Mouse (Mus musculus) left cerebral cortex, postnatal 4 days (tissue): ENCODE data around the gene Fgf4. TPM values are rescaled to one million over a fixed set of nuclear protein-coding genes. Genes with fewer than 3 reads are reported as not detected.

ENCODE experiments used
- DNase-seq: peaks from one replicate; pipeline ENCODE4 v3.0.0-alpha.2; 2022
- intact Hi-C: fragments of 180-260 bp; cut with DNase I; formaldehyde crosslinking; loops from one replicate; pipeline ENCODE4 v1.15.1; 2025
- total RNA-seq, 2 experiments: library from RNA; stranded (reverse); gene quantifications; 2 replicates each; pipeline ENCODE4 v1.2.3; 2021

The Fgf4 gene
- not detected for total RNA-seq

DNA sequence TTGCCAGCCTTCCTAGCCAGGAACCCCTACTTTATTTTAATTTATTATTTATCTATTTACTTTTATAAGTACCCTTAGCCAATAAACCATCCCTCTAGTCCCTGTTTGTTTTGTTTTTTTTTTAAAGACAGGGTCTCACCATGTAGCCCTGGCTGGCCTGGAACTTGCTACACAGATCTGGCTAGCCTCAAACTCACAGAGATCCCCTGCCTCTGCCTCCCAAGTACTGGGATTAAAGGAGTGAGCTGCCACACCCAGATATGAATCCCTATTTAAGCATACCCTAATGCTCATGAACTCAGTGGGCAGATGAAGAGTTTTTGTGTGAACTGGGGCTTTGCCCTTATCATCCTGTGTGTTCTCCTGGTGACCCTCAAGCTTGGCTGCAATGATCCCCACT, at the start of gene Fgf4:
Gene Fgf4 (plus strand): TSS at position 301 of the 400 bp plus-strand sequence.
- intact Hi-C loops, result no loop called here
- DNase-seq, result no peak

DNA sequence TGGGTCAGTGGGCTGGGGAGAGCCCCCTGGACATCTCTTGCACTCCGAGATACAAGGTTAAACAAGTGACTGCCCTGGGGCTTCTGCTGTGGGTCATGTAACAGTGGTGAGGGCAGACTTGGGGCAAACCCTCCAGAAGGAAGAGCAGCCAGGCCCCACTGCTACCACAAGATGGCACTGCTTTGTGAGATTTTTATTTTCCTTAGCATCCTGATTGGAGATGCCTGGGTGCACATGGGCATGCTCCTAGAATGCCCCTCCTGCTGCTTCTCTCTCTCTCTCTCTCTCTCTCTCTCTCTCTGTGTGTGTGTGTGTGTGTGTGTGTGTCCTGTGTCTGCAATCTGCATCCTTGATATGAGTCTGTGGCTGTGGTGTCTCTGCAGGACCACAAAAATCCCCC, 48.7 kb upstream of the Fgf4 start:
- DNase-seq, result peak; percentile 51
- intact Hi-C loops, result loop anchor here (2.0 kb wide), 1 partner anchor 96 kb away; no protein-coding TSS in a partner anchor

DNA sequence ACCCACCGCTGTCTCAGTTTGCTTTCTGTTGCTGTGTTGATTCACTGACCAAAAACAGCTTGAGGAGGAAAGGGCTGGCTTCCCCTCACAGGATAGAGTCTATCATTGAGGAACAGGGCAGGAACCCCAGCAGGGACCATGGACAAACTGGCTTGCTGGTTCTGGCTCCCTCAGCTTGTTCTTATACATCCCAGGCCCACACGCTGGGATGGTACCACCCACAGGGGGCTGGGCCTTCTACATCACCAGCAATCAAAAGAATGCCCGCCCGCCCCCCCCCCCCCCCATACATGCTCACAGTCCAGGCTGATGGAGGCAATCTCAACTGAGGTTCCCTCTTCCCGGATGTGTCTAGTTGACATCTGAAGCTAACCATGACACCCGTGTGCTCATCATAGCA, 40.1 kb upstream of the Fgf4 start:
- intact Hi-C loops, result no loop called here
- no peak for DNase-seq

DNA sequence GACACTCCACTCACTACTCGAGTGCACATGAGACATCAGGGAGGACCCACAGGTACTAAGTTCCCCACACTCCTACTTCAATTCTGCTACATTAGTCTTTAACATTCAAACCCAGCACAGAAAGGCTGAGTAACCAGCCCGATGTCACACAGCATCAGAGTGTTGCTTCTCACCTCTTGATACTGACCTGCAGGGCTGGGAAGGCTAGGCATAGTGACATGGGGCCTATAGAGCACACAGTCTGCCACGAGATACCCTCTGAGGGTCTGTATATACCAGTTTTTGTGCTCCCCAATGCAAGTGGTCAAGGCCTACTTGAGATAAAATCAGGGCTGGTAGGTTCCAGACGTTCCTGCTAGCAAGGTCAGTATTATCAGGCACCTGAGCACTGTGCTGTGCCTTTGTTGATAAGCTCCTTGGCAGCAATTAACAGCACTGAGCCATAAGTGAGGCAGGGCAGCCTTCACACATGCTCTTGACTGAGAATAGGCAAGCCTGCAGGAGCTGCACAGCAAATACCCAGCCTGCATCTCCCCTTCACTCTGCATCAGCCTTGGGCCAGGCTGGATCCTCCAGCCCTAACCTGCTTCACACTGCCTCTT, 39.1 kb upstream of the Fgf4 start:
- intact Hi-C loops, result no loop called here
- DNase-seq, result no peak

DNA sequence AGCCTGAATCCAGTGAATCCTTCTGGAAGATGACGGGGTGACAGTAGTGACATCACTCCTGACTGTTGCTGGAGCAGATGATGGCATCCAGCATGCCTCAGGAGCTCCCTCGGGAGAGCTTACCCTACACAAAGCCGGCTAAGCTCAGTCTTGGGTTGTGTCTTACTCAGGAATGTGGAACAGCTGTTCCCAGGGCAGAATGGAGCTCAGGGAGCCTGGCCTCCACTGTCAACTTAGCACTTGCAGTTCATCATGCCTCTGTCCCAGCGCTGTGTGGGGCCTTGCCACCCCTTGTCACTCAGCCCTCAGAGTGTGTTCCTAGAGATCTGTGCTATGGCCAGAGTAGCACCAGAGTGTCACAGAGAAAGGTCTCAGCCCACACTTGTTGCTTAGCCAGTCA, 35.6 kb upstream of the Fgf4 start:
- intact Hi-C loops, result no loop called here
- no peak for DNase-seq

DNA sequence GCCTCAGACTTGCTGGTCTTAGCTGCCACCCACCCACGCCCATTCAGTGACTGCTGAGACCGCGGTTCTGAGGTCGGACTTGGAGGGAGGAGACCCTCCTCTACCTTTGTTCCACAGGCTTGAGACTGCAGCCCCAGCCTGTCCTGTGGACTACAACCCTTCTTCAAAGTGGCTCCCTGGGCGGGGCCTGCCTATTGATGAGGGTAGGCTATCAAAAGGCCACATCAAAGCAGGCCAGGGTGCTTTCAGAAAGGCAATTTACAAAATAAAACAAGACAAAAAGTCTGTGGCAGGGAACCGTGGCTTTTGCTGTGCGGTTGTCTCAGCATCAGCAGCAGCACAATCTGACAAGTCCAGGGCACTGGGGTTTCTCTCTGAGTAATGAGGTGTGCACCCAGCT, 25.3 kb upstream of the Fgf4 start:
- DNase-seq, result no peak
- intact Hi-C loops, result no loop called here

DNA sequence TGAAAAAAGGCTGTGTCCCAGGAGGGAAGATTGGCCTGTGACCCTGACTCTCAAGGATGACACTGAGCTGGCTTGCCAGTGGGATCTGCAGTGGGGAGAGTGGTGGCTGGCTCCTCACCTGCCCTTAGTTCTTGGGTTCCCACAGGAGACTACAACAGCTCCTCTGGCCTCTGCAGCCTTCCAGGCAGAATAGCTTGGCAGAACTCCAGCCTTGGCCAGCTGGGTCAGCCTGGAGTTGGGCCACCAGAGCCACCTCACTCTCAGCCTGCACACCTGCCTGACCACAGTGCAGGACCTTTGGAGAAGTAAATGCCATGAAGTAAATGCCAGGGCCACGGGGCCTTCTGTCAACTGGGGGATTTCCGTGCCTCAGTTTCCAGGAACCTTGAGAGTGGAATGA, 23.2 kb upstream of the Fgf4 start:
- intact Hi-C loops, result no loop called here
- peak; percentile 26 for DNase-seq

DNA sequence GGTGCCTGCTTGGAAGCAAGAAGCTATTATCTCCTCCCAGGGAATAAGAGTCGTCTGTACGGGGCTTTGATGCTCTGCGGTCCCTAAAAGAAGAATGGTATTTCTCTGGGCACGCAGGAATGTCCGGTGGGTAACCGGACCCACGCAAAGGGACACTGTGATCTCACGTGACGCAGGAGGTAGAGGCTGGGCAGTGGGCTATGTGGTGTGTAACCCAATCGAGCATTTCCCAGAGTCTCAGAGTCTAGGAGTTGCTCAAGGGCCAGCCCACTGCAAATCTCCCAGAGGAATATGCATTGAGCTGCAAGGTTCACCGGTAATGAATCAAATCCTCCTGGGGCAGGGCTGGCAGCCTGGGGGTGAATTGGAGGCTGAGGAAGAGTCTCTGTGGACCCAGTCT, 18.8 kb upstream of the Fgf4 start:
- intact Hi-C loops, result no loop called here
- no peak for DNase-seq

DNA sequence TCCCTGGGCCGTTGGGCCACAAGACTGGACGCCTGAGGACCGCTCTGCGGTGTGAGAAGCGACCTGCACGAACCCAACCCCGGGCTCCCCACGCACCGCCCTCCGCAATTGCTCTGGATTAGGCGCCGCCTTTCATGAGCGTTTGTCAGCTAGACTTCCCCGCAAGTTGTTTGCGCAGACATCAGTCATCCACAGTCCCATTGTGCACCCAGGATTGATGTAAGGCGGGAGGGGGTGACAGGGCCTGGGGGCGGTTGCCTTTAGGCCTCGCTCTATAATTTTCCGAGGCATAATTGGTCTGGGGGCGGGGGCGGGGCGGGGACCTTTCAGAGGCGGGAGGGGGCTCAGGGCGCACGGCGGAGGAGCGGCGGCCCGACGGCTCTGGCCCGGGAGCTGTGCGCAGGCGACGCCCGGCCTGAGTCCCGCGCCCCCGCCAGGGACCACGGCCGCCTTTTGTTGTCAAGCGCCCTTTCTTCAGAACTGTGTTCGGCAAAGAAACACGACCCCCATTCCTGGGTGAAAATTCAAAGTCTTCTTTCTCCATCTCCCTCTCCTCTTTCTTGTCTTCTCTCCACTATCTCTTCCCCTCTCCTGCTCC, 9.2 kb upstream of the Fgf4 start, which contains the start of gene Fgf3:
Gene Fgf3 (plus strand): TSS at position 193 of the 598 bp plus-strand sequence.
- intact Hi-C loops, result no loop called here

DNA sequence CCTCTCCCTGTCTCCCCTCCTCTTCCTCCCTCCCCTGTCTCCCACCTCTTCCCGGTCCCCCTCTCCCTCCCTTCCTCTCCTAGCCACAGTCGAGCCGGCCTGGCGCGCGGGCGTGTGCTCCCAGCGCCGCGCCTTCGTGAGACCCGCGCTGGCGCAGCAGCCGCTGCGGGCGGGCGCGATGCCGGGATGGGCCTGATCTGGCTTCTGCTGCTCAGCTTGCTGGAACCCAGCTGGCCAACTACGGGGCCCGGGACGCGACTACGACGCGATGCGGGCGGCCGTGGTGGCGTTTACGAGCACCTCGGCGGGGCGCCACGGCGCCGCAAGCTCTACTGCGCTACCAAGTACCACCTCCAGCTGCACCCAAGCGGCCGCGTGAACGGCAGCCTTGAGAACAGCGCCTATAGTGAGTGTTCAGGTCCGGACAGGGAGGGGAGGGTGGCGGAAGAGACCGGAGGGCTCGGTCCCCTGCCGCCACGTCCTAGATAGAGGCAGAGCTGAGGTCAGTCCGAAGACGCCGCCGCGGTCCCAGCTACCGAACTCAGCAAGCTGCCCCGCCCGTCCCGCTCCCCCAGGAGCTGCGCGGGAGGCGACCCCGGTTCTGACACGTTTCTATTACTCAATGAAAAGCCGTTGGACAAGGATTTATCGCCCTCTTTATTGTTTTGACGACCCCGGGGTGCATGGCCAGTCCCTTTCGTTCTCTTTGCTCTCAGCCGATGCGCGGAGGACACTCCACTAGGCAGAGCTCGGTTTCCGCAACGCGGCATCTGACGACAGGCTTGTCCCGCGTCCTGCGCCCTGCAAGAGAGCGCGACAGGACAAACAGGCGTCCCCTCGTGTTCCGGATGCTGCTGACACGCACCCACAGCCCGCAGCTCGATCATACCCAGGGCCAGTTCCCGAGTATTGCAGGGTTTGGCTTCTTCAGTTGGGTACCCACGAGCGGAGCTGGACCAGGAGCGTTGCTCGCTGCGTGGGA, 8.4 kb upstream of the Fgf4 start:
- intact Hi-C loops, result no loop called here
- DNase-seq, result no peak

More for the DNA sequence above, 9.2 kb upstream of the Fgf4 start, which contains the start of gene Fgf3:
- no peak for DNase-seq

DNA sequence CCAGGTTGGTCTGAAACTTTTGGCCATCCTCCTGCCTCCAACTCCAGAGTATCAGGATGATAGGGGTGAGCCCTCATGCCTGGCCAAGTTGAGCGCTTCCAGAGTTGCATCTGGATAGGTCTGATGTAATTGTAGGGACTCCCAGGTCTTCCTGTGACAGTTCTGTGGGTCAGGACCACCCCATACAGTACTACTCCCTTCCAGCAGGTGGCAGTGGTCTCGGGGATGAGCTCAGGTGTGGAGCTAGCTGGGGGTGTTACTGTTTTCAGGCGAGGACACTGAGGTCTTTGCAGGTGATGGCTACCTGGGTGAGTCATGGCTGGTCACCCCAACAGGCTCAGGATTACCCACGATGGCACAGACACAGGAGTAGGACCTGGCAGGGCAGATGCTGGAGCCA, 1.0 kb upstream of the Fgf4 start:
- intact Hi-C loops, result no loop called here

DNA sequence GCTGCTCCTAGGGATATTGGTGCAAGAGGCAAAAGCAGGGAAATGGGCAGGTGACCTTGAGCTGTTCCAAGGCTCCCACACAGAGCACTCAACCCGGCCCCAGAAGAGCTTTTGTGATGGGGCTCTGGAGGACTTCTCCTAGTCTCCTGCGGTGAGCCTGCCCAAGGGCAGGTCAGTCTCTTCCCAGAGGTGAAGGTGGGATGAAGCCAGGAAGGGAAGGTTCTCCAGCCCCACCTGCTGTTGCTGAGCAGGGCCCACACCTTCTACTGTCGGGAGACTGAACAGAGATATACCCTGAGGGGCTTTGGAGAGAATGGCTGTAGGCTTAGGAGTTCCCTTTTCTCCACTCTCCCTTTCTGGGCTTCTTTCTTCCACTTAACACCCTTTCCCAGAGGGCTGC, 4.2 kb downstream of the Fgf4 start:
- no peak for DNase-seq
- intact Hi-C loops, result no loop called here

More for the DNA sequence above, 1.0 kb upstream of the Fgf4 start:
- peak; percentile 41 for DNase-seq

DNA sequence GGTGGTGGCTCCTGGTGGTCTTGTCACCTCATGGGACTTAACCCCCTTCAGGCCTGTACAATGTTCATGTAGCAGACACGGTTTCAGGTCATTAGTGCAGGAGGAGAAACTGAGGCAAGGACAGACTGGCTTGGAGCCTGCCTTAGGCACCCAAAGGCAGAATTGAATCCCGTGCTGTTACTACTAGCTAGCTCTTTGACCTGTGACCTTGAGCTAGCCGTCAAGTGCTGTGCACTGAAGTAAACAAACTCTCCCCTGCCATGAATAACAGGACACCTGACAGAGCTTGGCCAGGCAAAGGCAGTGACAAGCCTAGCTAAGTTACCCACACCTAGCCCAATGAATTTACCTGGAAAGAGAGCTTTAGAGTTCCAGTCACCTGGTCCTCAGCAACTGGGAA, 7.8 kb downstream of the Fgf4 start:
- intact Hi-C loops, result no loop called here
- no peak for DNase-seq

DNA sequence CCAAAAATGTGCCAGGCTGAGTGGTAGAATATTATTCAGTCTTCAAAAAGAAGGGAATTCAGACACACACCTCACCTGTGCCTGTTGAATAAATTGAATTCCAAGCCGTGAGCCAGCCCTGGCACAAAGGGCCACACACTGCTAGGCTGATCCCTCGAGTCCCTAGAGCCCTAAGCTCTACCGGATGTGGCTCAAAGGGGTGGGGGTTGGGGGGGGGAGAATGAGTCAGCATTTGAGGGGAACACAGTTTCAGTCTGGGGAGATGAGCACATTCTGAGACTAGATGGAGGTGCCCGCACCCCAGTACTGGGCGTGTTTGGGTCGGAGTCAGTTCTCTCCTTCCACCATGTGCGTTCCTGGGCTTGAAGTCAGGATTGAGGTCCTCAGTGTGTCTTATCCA, 10.0 kb downstream of the Fgf4 start:
- no peak for DNase-seq
- intact Hi-C loops, result no loop called here

DNA sequence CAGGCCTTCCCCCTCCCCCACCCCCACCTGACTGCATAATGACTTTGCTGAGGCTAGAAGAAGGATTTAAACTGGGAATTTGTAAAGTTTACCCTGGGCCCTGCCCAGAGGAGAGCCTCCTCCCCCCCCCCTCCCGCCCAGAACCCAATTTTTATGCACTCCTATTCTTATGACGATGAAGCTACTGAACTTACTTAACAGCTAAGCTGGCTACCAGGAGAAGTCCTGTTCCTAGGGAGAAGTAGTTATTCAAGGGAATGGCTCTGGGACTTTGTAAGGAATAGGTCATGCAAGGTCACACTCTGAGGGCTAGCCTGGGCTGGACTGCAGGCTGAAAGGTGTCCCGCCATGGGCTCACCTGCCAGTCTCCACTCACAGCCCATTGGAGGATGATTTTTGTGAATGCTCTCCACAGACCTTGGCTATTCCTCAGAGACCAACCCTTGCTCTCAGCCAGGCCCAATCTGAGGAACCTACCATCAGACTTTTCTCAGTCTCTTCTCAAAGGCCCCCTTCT, 10.7 kb downstream of the Fgf4 start:
- intact Hi-C loops, result no loop called here
- no peak for DNase-seq

DNA sequence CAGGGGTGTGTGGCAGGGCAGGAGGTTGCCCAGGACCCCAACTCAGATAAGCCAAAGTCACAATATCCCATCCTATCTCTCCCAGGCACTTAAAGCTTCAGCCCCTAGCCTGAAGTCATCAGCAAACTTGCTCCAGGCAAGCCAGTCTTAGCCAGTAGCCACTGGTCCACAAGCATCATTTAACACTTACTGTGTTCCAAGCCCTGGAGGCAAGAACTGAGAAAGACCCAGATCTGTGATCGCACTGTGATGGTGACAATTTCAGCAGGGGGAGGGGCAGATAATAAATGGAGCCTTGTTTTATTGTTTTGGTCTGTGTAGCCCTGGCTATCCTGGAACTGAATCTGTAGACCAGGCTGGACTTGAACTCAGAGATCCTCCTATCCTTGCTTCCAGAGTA, 11.5 kb downstream of the Fgf4 start:
- intact Hi-C loops, result no loop called here
- DNase-seq, result no peak

DNA sequence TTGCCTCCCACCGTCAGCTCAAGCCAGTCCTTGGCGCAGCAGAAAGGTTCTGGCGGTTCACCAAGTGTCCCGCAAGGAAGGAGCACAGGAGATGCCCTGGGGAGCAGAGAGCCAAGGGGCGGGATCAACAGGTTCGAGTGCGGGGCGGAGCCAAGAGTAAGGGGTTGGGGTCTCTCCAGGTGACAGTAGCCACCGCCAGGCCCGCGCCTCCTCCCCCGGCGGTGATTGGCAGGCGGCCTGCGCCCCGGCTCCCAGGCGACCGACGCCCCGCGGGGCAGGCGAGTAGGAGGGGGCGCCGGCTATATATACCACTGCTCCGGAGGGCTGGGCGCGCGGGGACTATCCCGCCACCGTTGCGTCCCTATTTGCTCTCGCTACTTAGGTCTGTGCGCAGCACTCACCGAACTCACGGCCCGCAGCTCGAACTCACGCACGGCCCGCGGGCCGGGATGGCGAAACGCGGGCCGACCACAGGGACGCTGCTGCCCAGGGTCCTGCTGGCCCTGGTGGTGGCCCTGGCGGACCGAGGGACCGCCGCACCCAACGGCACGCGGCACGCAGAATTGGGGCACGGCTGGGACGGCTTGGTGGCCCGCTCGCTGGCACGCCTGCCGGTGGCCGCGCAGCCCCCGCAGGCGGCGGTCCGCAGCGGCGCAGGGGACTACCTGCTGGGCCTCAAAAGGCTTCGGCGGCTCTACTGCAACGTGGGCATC, 14.0 kb downstream of the Fgf4 start:
- DNase-seq, result no peak
- intact Hi-C loops, result no loop called here

DNA sequence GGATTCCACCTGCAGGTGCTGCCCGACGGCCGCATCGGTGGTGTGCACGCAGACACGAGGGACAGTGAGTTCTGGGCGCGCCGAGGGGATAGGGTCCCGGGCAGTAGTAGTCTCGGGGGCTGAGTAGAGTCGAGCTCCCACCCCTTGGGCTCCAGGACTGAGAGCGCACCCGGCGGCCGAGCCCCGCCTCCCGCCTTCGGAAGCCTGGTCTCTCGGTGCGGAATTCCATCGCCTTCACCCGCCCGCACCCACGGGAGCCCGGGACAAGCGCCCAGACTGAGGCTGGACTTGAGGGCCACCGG, 14.6 kb downstream of the Fgf4 start:
- no peak for DNase-seq
- intact Hi-C loops, result no loop called here

DNA sequence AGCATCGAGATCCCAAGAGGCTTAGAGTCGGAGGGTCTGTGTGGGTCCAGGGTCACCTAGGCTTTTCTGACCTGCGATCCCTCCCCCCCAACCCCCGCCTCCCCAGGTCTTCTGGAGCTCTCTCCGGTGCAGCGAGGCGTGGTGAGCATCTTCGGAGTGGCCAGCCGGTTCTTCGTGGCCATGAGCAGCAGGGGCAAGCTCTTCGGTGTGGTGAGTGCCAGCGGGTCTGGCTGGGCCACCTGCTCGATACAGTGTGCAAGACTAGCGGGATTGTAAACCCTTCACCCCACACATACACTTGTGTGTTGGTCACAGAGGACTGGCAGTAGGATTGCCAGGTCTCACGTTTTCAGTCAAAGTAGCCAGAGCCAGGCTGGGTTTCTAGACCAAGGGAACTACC, 15.0 kb downstream of the Fgf4 start:
- peak; percentile 51 for DNase-seq
- intact Hi-C loops, result no loop called here

DNA sequence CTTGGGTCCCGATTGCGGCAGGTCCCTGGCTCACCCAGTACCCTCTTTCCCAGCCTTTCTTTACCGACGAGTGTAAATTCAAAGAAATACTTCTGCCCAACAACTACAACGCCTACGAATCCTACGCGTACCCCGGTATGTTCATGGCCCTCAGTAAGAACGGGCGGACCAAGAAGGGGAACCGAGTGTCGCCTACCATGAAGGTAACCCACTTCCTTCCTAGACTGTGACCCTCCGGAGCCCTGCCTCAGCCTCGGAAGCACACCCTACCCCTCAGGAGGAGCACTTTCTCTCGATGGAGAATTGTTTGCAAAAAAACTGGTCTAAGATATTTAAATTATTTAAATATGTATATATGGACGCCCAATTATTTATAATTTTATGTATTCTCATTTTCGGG, 15.5 kb downstream of the Fgf4 start:
- intact Hi-C loops, result no loop called here
- DNase-seq, result no peak

DNA sequence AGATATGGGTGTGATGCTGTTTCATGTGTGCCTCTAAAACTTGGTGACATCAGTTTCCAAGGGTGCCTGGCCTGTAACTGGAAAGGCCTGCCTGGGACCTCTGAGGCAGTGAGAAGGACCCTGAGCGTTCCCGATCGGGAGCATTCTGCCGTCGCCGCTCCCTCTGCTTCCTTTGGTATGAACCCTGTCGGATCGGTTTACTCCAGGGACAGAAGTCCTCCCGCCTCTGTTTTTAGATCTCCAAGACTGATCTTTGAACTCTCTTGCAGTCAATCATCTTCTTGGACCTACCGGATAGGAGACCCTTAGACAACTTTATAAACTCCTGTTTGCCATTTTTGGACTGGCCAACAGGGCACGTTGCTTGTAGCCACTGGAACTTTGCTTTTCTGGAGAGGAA, 16.0 kb downstream of the Fgf4 start:
- intact Hi-C loops, result no loop called here
- no peak for DNase-seq
